Mouse (Mus musculus): ENCODE data around the gene Gm21987. TPM values are rescaled to one million over a fixed set of nuclear protein-coding genes. Genes with fewer than 3 reads are reported as not detected.

Gm21987 gene
- total and polyA plus RNA-seq, 3 experiments, result not detected

- Histone ChIP-seq H3K27me3 (ENCODE audit: control insufficient read depth in 1 of 2, insufficient read depth in 2 of 2, low read length in 2 of 2) (peaks cover 0 to 3% of the 10 kb centered on the region in 2 experiments; a peak in 3 of 4 replicates), H3K27ac (ENCODE audit: control insufficient read depth, low read depth, low read length) (no peak overlapping the region), H3K9ac (ENCODE audit: control insufficient read depth, low read depth, low read length, poor library complexity, severe bottlenecking) (no peak overlapping the region), H3K4me1 (ENCODE audit: control insufficient read depth in 1 of 2, insufficient read depth in 2 of 2, low read length in 2 of 2) (no peaks in the 10 kb centered on the region), H3K4me3 (ENCODE audit: control insufficient read depth in 1 of 2, insufficient read depth in 1 of 2, low read depth in 2 of 2, low read length in 2 of 2) (no peak overlapping the region), H3K79me2 (ENCODE audit: control insufficient read depth, insufficient read depth, low read length, poor library complexity) (no peaks in the 10 kb centered on the region), H3K36me3 (ENCODE audit: control insufficient read depth in 1 of 2, insufficient read depth in 2 of 2, low read length in 2 of 2) (no peaks in the 10 kb centered on the region), H3K9me3 (replicated peaks; ENCODE audit: insufficient read depth, low read length) (no peaks in the 10 kb centered on the region)
- peak; percentile 22 for DNase-seq (ENCODE audit: low read depth, low spot score)
- TF ChIP-seq USF1 (IDR thresholded peaks at IDR 0.05; ENCODE audit: low read depth, low read length) (no peak), POLR2A (IDR thresholded peaks at IDR 0.05; ENCODE audit: control insufficient read depth in 1 of 2, insufficient read depth in 1 of 2, low read depth in 1 of 2, low read length in 2 of 2, poor library complexity in 1 of 2) (no peak), SMC3 (IDR thresholded peaks at IDR 0.05; ENCODE audit: low read depth, low read length) (no peak)
Measured at GRCm38 (mm10) chr16:38304460-38305194, 42.2 kb upstream of the Gm21987 start.

DNA sequence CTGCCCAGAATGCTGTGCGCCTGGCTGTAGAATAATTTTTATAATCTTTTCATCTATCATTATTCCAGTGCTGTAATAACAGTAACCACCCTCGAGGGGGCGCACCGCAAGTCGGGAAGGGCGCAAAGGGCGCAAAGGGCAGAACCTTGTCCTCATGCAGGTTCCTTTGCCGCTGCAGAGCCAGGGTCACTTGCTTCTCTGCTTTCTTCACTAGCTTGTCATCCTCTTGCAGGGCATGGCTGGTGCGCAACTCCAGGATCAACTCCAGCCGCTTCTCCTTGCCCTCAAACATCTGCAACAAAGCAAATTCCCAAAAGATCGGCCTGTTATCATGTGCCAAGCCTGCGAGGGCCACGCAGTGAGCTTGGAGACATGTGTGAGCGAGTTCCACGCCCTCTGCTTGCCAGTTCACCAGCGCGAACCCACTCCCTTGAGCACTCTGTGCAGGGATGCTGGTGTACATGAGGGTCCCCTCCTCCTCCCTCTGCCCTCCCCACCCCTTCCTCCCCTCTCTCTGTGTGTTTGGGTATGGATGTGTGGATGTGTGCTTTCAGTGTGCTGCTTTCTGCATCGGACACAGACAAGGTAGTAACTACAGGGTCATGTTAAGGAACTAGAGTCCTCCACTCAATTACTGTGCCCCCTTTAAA is 40.1 kb upstream of the Gm21987 start:
- Histone ChIP-seq H3K4me3 (ENCODE audit: control insufficient read depth in 1 of 2, insufficient read depth in 1 of 2, low read depth in 2 of 2, low read length in 2 of 2) (no peak overlapping the region), H3K4me1 (ENCODE audit: control insufficient read depth in 1 of 2, insufficient read depth in 2 of 2, low read length in 2 of 2) (no peaks in the 10 kb centered on the region), H3K79me2 (ENCODE audit: control insufficient read depth, insufficient read depth, low read length, poor library complexity) (no peaks in the 10 kb centered on the region), H3K9ac (ENCODE audit: control insufficient read depth, low read depth, low read length, poor library complexity, severe bottlenecking) (no peak overlapping the region), H3K27me3 (ENCODE audit: control insufficient read depth in 1 of 2, insufficient read depth in 2 of 2, low read length in 2 of 2) (peaks cover 2 to 3% of the 10 kb centered on the region in 2 experiments; a peak in 3 of 4 replicates), H3K36me3 (ENCODE audit: control insufficient read depth in 1 of 2, insufficient read depth in 2 of 2, low read length in 2 of 2) (no peaks in the 10 kb centered on the region), H3K9me3 (replicated peaks; ENCODE audit: insufficient read depth, low read length) (no peaks in the 10 kb centered on the region), H3K27ac (ENCODE audit: control insufficient read depth, low read depth, low read length) (no peak overlapping the region)
- TF ChIP-seq ELF1 (IDR thresholded peaks at IDR 0.05; ENCODE audit: low read depth, low read length), result no peak
- TF ChIP-seq MYB (IDR thresholded peaks at IDR 0.05; ENCODE audit: low read depth, low read length), result no peak
- TF ChIP-seq MEF2A (IDR thresholded peaks at IDR 0.05; ENCODE audit: extremely low read depth, insufficient replicate concordance, low read depth, low read length, poor library complexity, severe bottlenecking), result no peak
- TF ChIP-seq SMC3 (IDR thresholded peaks at IDR 0.05; ENCODE audit: low read depth, low read length), result peak; percentile 41
- no peak for TF ChIP-seq GABPA (IDR thresholded peaks at IDR 0.05; ENCODE audit: low read depth, low read length)
- TF ChIP-seq CTCF (IDR thresholded peaks at IDR 0.05 in 2 of 3, conservative IDR thresholded peaks at IDR 0.05 in 1 of 3; ENCODE audit: control insufficient read depth in 1 of 3, insufficient read depth in 1 of 3, low read depth in 2 of 3, low read length in 3 of 3, poor library complexity in 1 of 3, severe bottlenecking in 1 of 3), result peak; percentile 38 to 68 (median 54); a peak in 5 of 6 replicates
- TF ChIP-seq RAD21 (IDR thresholded peaks at IDR 0.05; ENCODE audit: low read depth, low read length), result peak; percentile 17; the same call in 1 of the 2 replicates
- DNase-seq (ENCODE audit: low read depth, low spot score), result peak; percentile 14

DNA sequence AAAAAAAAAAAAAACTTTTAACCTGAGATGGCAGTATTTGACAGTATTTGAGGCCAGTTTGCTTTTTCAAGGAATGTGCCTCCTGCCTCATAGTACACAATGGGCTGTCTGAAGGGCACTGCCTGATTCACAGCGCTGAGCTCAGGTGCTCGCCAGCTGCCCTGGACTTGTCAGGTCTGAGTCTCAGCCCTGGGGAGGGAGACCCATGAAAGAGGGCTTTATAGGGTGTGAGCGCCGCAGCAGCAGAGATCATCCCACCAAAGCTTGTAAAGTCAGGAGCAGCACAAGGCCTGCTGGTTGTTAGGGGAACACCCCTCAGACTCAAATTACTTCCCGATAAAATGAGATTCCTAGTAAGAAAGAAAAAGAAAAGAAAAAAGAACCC is 39.6 kb upstream of the Gm21987 start:
- DNase-seq (ENCODE audit: low read depth, low spot score), result no peak
- no peaks in the 10 kb centered on the region for H3K4me1 ChIP-seq (ENCODE audit: control insufficient read depth in 1 of 2, insufficient read depth in 2 of 2, low read length in 2 of 2)
- no peak overlapping the region for H3K4me3 ChIP-seq (ENCODE audit: control insufficient read depth in 1 of 2, insufficient read depth in 1 of 2, low read depth in 2 of 2, low read length in 2 of 2)
- no peaks in the 10 kb centered on the region for H3K9me3 ChIP-seq (replicated peaks; ENCODE audit: insufficient read depth, low read length)
- peaks cover 2 to 3% of the 10 kb centered on the region in 2 experiments; a peak in 3 of 4 replicates for H3K27me3 ChIP-seq (ENCODE audit: control insufficient read depth in 1 of 2, insufficient read depth in 2 of 2, low read length in 2 of 2)
- H3K79me2 ChIP-seq (ENCODE audit: control insufficient read depth, insufficient read depth, low read length, poor library complexity), result no peaks in the 10 kb centered on the region
- no peaks in the 10 kb centered on the region for H3K36me3 ChIP-seq (ENCODE audit: control insufficient read depth in 1 of 2, insufficient read depth in 2 of 2, low read length in 2 of 2)
- no peak overlapping the region for H3K9ac ChIP-seq (ENCODE audit: control insufficient read depth, low read depth, low read length, poor library complexity, severe bottlenecking)
- H3K27ac ChIP-seq (ENCODE audit: control insufficient read depth, low read depth, low read length), result no peak overlapping the region
- TF ChIP-seq MYC (IDR thresholded peaks at IDR 0.05; ENCODE audit: low read depth, low read length), result no peak
- no peak for TF ChIP-seq GABPA (IDR thresholded peaks at IDR 0.05; ENCODE audit: low read depth, low read length)
- TF ChIP-seq TBP (IDR thresholded peaks at IDR 0.05; ENCODE audit: low read depth, low read length), result no peak
- no peak for TF ChIP-seq ZMIZ1 (IDR thresholded peaks at IDR 0.05; ENCODE audit: low read depth, low read length)
- no peak for TF ChIP-seq CHD1 (IDR thresholded peaks at IDR 0.05; ENCODE audit: low read depth, low read length)
- no peak for TF ChIP-seq ZKSCAN1 (IDR thresholded peaks at IDR 0.05; ENCODE audit: low read depth, low read length)
- TF ChIP-seq BHLHE40 (IDR thresholded peaks at IDR 0.05; ENCODE audit: borderline replicate concordance, low read depth, low read length), result no peak
- no peak for TF ChIP-seq CHD2 (IDR thresholded peaks at IDR 0.05; ENCODE audit: low read length)
- no peak for TF ChIP-seq SIN3A (IDR thresholded peaks at IDR 0.05; ENCODE audit: low read length)
- TF ChIP-seq E2F4 (IDR thresholded peaks at IDR 0.05; ENCODE audit: borderline replicate concordance, low read depth, low read length), result no peak
- no peak for TF ChIP-seq MAX (IDR thresholded peaks at IDR 0.05; ENCODE audit: low read length)
- TF ChIP-seq ZC3H11A (IDR thresholded peaks at IDR 0.05; ENCODE audit: low read depth, low read length), result no peak
- no peak for TF ChIP-seq TAL1 (IDR thresholded peaks at IDR 0.05; ENCODE audit: low read length)
- no peak for TF ChIP-seq JUND (IDR thresholded peaks at IDR 0.05; ENCODE audit: low read depth, low read length)
- TF ChIP-seq KAT2A (conservative IDR thresholded peaks at IDR 0.05; ENCODE audit: low read depth, low read length), result no peak
- TF ChIP-seq ETS1 (IDR thresholded peaks at IDR 0.05; ENCODE audit: low read depth, low read length), result no peak
- TF ChIP-seq UBTF (IDR thresholded peaks at IDR 0.05; ENCODE audit: borderline replicate concordance, insufficient read depth, low read depth, low read length), result no peak

Data from MEL (cell line).